Mouse (Mus musculus): ENCODE data around the gene Ntrk2.

- no peak for TF ChIP-seq CTCF (IDR thresholded peaks at IDR 0.05; ENCODE audit: extremely low read depth, insufficient read length, insufficient replicate concordance, low read depth, low read length)
- TF ChIP-seq POLR2A (IDR thresholded peaks at IDR 0.05; ENCODE audit: low read depth, low read length), result no peak
Measured at GRCm38 (mm10) chr13:59148793-59149192, 342.4 kb downstream of the Ntrk2 start.
